In genomic region chrX:94122709-94123058, GRCm38 (mm10) we compare ENCODE assay signal across 8 mouse cellular contexts. TPM values are rescaled to one million over a fixed set of nuclear protein-coding genes. Genes with fewer than 3 reads are reported as not detected.
A peak's percentile ranks its signal among the peaks of the same experiment; 100 is the strongest.
DNase-seq lines count a peak whose midpoint lies in the region; ATAC-seq and TF ChIP-seq lines count a peak whose summit lies in the region.

No protein-coding gene starts in this region.

- H3K9ac ChIP-seq in kidney, postnatal 0 days (ENCODE audit: low read depth, low read length) = peak overlapping the region; percentile 96
- H3K9ac ChIP-seq in forebrain, postnatal 0 days = peak overlapping the region; percentile 83

- H3K27me3 ChIP-seq in kidney, postnatal 0 days (ENCODE audit: insufficient read depth, low read length) = no peaks in the 10 kb centered on the region
- H3K27me3 ChIP-seq in forebrain, postnatal 0 days (ENCODE audit: insufficient read depth, low read length) = no peaks in the 10 kb centered on the region; the same call in 1 of the 2 replicates
- H3K27me3 ChIP-seq in midbrain, embryonic 10.5 days (ENCODE audit: low read depth, poor library complexity, severe bottlenecking) = peaks cover 98% of the 10 kb centered on the region

- peak overlapping the region; percentile 99 for H3K27ac ChIP-seq in kidney, postnatal 0 days
- peak overlapping the region; percentile 97 for H3K27ac ChIP-seq in bone marrow macrophage, adult 2 months (ENCODE audit: insufficient read depth, low read depth, low read length)
- H3K27ac ChIP-seq in forebrain, postnatal 0 days (ENCODE audit: low read depth, low read length) = peak overlapping the region; percentile 99
- H3K27ac ChIP-seq in midbrain, embryonic 10.5 days (replicated peaks) = peak overlapping the region; percentile 99

- no peaks in the 10 kb centered on the region for H3K36me3 ChIP-seq in kidney, postnatal 0 days (ENCODE audit: insufficient read depth, low read length)
- no peaks in the 10 kb centered on the region for H3K36me3 ChIP-seq in forebrain, postnatal 0 days (ENCODE audit: insufficient read depth)
- H3K36me3 ChIP-seq in midbrain, embryonic 10.5 days = no peaks in the 10 kb centered on the region

- no peaks in the 10 kb centered on the region for H3K9me3 ChIP-seq in kidney, postnatal 0 days (replicated peaks; ENCODE audit: low read length)
- H3K9me3 ChIP-seq in forebrain, postnatal 0 days (ENCODE audit: low read length) = no peaks in the 10 kb centered on the region
- peaks cover 16% of the 10 kb centered on the region; the same call in 1 of the 2 replicates for H3K9me3 ChIP-seq in midbrain, embryonic 10.5 days (replicated peaks)

- peak overlapping the region; percentile 64 for H3K4me2 ChIP-seq in kidney, postnatal 0 days (ENCODE audit: low read length)
- peak overlapping the region; percentile 59 for H3K4me2 ChIP-seq in forebrain, postnatal 0 days (ENCODE audit: low read depth)

- H3K4me3 ChIP-seq in kidney, postnatal 0 days (replicated peaks; ENCODE audit: low read depth, low read length) = peak overlapping the region; percentile 63
- peak overlapping the region; percentile 79 for H3K4me3 ChIP-seq in bone marrow macrophage, adult 2 months (ENCODE audit: insufficient read depth, low read length)
- peak overlapping the region; percentile 53 for H3K4me3 ChIP-seq in forebrain, postnatal 0 days (ENCODE audit: low read depth, low read length)
- H3K4me3 ChIP-seq in midbrain, embryonic 10.5 days = peak overlapping the region; percentile 67

- H3K4me1 ChIP-seq in kidney, postnatal 0 days (replicated peaks; ENCODE audit: insufficient read depth, low read length) = no peaks in the 10 kb centered on the region
- peaks cover 29% of the 10 kb centered on the region for H3K4me1 ChIP-seq in bone marrow macrophage, adult 2 months (ENCODE audit: control insufficient read depth, insufficient read depth, low read length)
- no peaks in the 10 kb centered on the region for H3K4me1 ChIP-seq in forebrain, postnatal 0 days (ENCODE audit: insufficient read depth)
- 0 out of 2 replicates have a peak, but pooled peaks cover 3% of the 10 kb centered on the region for H3K4me1 ChIP-seq in midbrain, embryonic 10.5 days

- DNase-seq in kidney, postnatal 0 days (ENCODE audit: low spot score) = no peak
- no peak for DNase-seq in kidney, postnatal 4 days
- no peak for DNase-seq in forebrain, postnatal 0 days
- DNase-seq in midbrain, embryonic 10.5 days (ENCODE audit: low spot score) = no peak
- DNase-seq in spleen, postnatal 14 days (ENCODE audit: low spot score in 2 of 2) = no peak

- TF ChIP-seq POLR2A in bone marrow macrophage, adult 2 months (IDR thresholded peaks at IDR 0.05; ENCODE audit: borderline replicate concordance, low read depth, low read length) = no peak

- no peak for TF ChIP-seq CTCF in kidney, postnatal 0 days (IDR thresholded peaks at IDR 0.05; ENCODE audit: low read depth)
- TF ChIP-seq CTCF in bone marrow macrophage, adult 2 months (IDR thresholded peaks at IDR 0.05; ENCODE audit: low read depth, low read length) = no peak
- TF ChIP-seq CTCF in forebrain, postnatal 0 days (IDR thresholded peaks at IDR 0.05; ENCODE audit: low read depth) = no peak

- 24% methylated on average over 53 of the region's 53 CpGs for WGBS in kidney, postnatal 0 days
- WGBS in forebrain, postnatal 0 days = 38% methylated on average over 36 of the region's 53 CpGs
- WGBS in midbrain, embryonic 10.5 days = 45% methylated on average over 50 of the region's 53 CpGs

- ATAC-seq in kidney, postnatal 0 days (replicated peaks; ENCODE audit: low FRiP score, low read depth) = peak; percentile 68; the same call in 1 of the 2 replicates
- ATAC-seq in forebrain, postnatal 0 days = peak; percentile 66
- ATAC-seq in activated CD4-positive, CD25-positive, alpha-beta regulatory T cell, adult 4 months = no peak
- ATAC-seq in granulocyte monocyte progenitor cell, adult 5-6 weeks (replicated peaks; ENCODE audit: poor library complexity, severe bottlenecking) = no peak

RNA-seq across cellular contexts. Expression of gene Zfx, which starts 0.8 kb away (rescaled TPM):
- 24.2 and 25.6 TPM in 2 replicates for polyA plus RNA-seq in kidney, postnatal 0 days (2015; fragmentation: Nextera tagmentation; extraction: Ambion mirVana)
- 22.7 and 23.3 TPM in 2 replicates for polyA plus RNA-seq in bone marrow macrophage, adult 2 months (2012; ENCODE audit: insufficient read depth, insufficient read length, missing spikeins)
- 27.3 and 41.9 TPM in 2 replicates for total RNA-seq in forebrain, postnatal 0 days (2014; rRNA removed)
- polyA plus RNA-seq in forebrain, postnatal 0 days (2015; fragmentation: Nextera tagmentation; extraction: Ambion mirVana) = 12.7 and 18.2 TPM in 2 replicates
- polyA plus RNA-seq in midbrain, embryonic 10.5 days (2016; fragmentation: Nextera tagmentation; extraction: Ambion mirVana) = 27.0 and 27.5 TPM in 2 replicates
- polyA plus RNA-seq in activated CD4-positive, CD25-positive, alpha-beta regulatory T cell, adult 4 months (2017; shearing (Covaris generic)) = 10 to 100 TPM; 34.2 to 43.3 TPM
- total RNA-seq in granulocyte monocyte progenitor cell, adult 5-6 weeks (2014; fragmentation: Nextera tagmentation) = 20.9 and 26.5 TPM in 2 replicates
- total RNA-seq in granulocyte monocyte progenitor cell, adult 5-6 weeks (2017) = 35.5 and 39.8 TPM in 2 replicates

Comparison
In these comparisons a context has a peak if more than half of its experiments do, and no peak if none do; other contexts are left out.
1. ATAC-seq: peak in kidney, postnatal 0 days (single experiment) and forebrain, postnatal 0 days (single experiment); none in activated CD4-positive, CD25-positive, alpha-beta regulatory T cell, adult 4 months (single experiment) and granulocyte monocyte progenitor cell, adult 5-6 weeks (single experiment).
2. Peak in every context shown above with its lines, with median percentiles within 50 percentile points of each other: H3K27ac ChIP-seq and H3K4me3 ChIP-seq.